Mouse (Mus musculus) limb, embryonic 13.5 days (tissue): Measurements from ENCODE around the gene Mettl16. TPM values are rescaled to one million over a fixed set of nuclear protein-coding genes. Genes with fewer than 3 reads are reported as not detected.

Source experiments
- ATAC-seq: fragments of 200-750 bp; cut with Nextera tagmentation; 2 replicates; pipeline ENCODE4 v1.8.0; 2017; ENCODE audit warnings: low read depth, moderate number of reproducible peaks, moderate TSS enrichment; ENCODE audit not compliant: low FRiP score
- H3K27ac ChIP-seq: fragments of 300-500 bp; sonication (generic); 2 replicates; pipeline ENCODE4 v1.5.1; 2015; ENCODE audit warnings: inconsistent platforms, mild to moderate bottlenecking, moderate library complexity
- H3K27me3 ChIP-seq: fragments of 300-500 bp; sonication (generic); 2 replicates; pipeline ENCODE4 v1.6.1; 2015; ENCODE audit warnings: mild to moderate bottlenecking, inconsistent platforms
- H3K36me3 ChIP-seq: fragments of 300-500 bp; sonication (generic); 2 replicates; pipeline ENCODE4 v1.6.1; 2015; ENCODE audit warnings: inconsistent platforms, mild to moderate bottlenecking, moderate library complexity
- H3K4me1 ChIP-seq: fragments of 300-500 bp; sonication (generic); 2 replicates; pipeline ENCODE4 v1.6.1; 2015; ENCODE audit warnings: inconsistent platforms
- H3K4me2 ChIP-seq: fragments of 300-500 bp; sonication (generic); replicated peaks from 2 replicates; pipeline ENCODE4 v1.6.1; 2015; ENCODE audit warnings: inconsistent platforms, mild to moderate bottlenecking, moderate library complexity
- H3K4me3 ChIP-seq: fragments of 300-500 bp; sonication (generic); 2 replicates; pipeline ENCODE4 v1.5.1; 2015; ENCODE audit warnings: moderate library complexity, mild to moderate bottlenecking, inconsistent platforms
- H3K9ac ChIP-seq: fragments of 300-500 bp; sonication (generic); 2 replicates; pipeline ENCODE4 v1.6.1; 2015; ENCODE audit warnings: mild to moderate bottlenecking, inconsistent platforms
- H3K9me3 ChIP-seq: fragments of 300-500 bp; sonication (generic); 2 replicates; pipeline ENCODE4 v1.6.1; 2016; ENCODE audit warnings: inconsistent platforms
- WGBS: fragments of 180-500 bp; shearing (Covaris S2); methylation state at CpG from one replicate; pipeline ENCODE4 v1.1.7; 2015; 5-methylcytosine and 5-hydroxymethylcytosine counted together
- polyA plus RNA-seq: library from polyadenylated mRNA; unstranded; fragments of >200 nt; fragmentation: Nextera tagmentation; extraction: Ambion mirVana; gene quantifications from 2 replicates; pipeline ENCODE4 v1.2.1, GENCODE M21; 2015

The Mettl16 gene
- polyA plus RNA-seq = 56.6 and 61.1 TPM in 2 replicates

- peak within 1 kb of the TSS; percentile 82 for H3K4me2 ChIP-seq
- H3K4me3 ChIP-seq = peak within 1 kb of the TSS; percentile 68
- peak within 1 kb of the TSS; percentile 94 for H3K27ac ChIP-seq
- peak; percentile 94 for ATAC-seq
- WGBS = under 1% methylated on average over 43 of the region's 43 CpGs
- peaks cover 25% of the 10 kb centered on the region for H3K36me3 ChIP-seq
- no peaks in the 10 kb centered on the region for H3K27me3 ChIP-seq
- peak within 1 kb of the TSS; percentile 89 for H3K9ac ChIP-seq
- H3K9me3 ChIP-seq = no peaks in the 10 kb centered on the region
- peaks cover 17% of the 10 kb centered on the region for H3K4me1 ChIP-seq
Observed at GRCm38 (mm10) chr11:74770595-74771207, at the start of gene Mettl16. Mettl16 (plus strand) TSS chr11:74770830.

GRCm38 (mm10) chr11:74721141-74721540 lies 49.5 kb upstream of the Mettl16 start:
- Histone ChIP-seq H3K4me3 (no peak overlapping the region), H3K36me3 (no peaks in the 10 kb centered on the region), H3K9me3 (no peaks in the 10 kb centered on the region), H3K4me2 (peak overlapping the region; percentile 31), H3K9ac (no peak overlapping the region), H3K27me3 (no peaks in the 10 kb centered on the region), H3K4me1 (peaks cover 28% of the 10 kb centered on the region), H3K27ac (no peak overlapping the region)
- WGBS = 83% methylated on average over 2 of the region's 2 CpGs
- ATAC-seq = no peak

- H3K4me3 ChIP-seq = peak overlapping the region; percentile 29
- peaks cover 25% of the 10 kb centered on the region for H3K4me1 ChIP-seq
- no peak for ATAC-seq
- H3K27ac ChIP-seq = no peak overlapping the region
- WGBS = 54% methylated on average over 3 of the region's 3 CpGs
- no peak overlapping the region for H3K9ac ChIP-seq
- no peaks in the 10 kb centered on the region for H3K36me3 ChIP-seq
- no peaks in the 10 kb centered on the region for H3K9me3 ChIP-seq
- peak overlapping the region; percentile 81 for H3K4me2 ChIP-seq
- H3K27me3 ChIP-seq = no peaks in the 10 kb centered on the region
Observed at GRCm38 (mm10) chr11:74721971-74722370, 48.7 kb upstream of the Mettl16 start.

- WGBS = under 1% methylated on average over 49 of the region's 75 CpGs
- Histone ChIP-seq H3K27ac (peak overlapping the region; percentile 99), H3K36me3 (no peaks in the 10 kb centered on the region), H3K9ac (peak overlapping the region; percentile 95), H3K4me3 (peak overlapping the region; percentile 63), H3K9me3 (no peaks in the 10 kb centered on the region), H3K4me2 (peak overlapping the region; percentile 81), H3K27me3 (no peaks in the 10 kb centered on the region), H3K4me1 (peaks cover 25% of the 10 kb centered on the region)
- ATAC-seq = peak; percentile 84
Observed at GRCm38 (mm10) chr11:74723357-74724234, 47.0 kb upstream of the Mettl16 start.

GRCm38 (mm10) chr11:74724235-74724791 lies 46.3 kb upstream of the Mettl16 start, which contains the start of gene Pafah1b1:
Pafah1b1 (minus strand) TSS chr11:74724670.
- WGBS = under 1% methylated on average over 52 of the region's 56 CpGs
- peak within 1 kb of the TSS; percentile 95 for H3K9ac ChIP-seq
- H3K27me3 ChIP-seq = no peaks in the 10 kb centered on the region
- H3K36me3 ChIP-seq = no peaks in the 10 kb centered on the region
- H3K4me1 ChIP-seq = peaks cover 25% of the 10 kb centered on the region
- no peaks in the 10 kb centered on the region for H3K9me3 ChIP-seq
- peak; percentile 97 for ATAC-seq
- H3K4me3 ChIP-seq = peak within 1 kb of the TSS; percentile 63
- H3K27ac ChIP-seq = peak within 1 kb of the TSS; percentile 99
- H3K4me2 ChIP-seq = peak within 1 kb of the TSS; percentile 81

- no peak for ATAC-seq
- Histone ChIP-seq H3K4me3 (0 out of 2 replicates have a peak overlapping the region, but pooled peaks have one; percentile 63), H3K4me2 (peak overlapping the region; percentile 69), H3K9me3 (no peaks in the 10 kb centered on the region), H3K27me3 (no peaks in the 10 kb centered on the region), H3K27ac (no peak overlapping the region), H3K9ac (peak overlapping the region; percentile 95), H3K36me3 (no peaks in the 10 kb centered on the region), H3K4me1 (peaks cover 19% of the 10 kb centered on the region)
- WGBS = 80% methylated on average over 5 of the region's 5 CpGs
Observed at GRCm38 (mm10) chr11:74725181-74725580, 45.4 kb upstream of the Mettl16 start.

- Histone ChIP-seq H3K27ac (no peak overlapping the region), H3K27me3 (no peaks in the 10 kb centered on the region), H3K4me1 (no peaks in the 10 kb centered on the region), H3K4me3 (no peak overlapping the region), H3K4me2 (no peak overlapping the region), H3K36me3 (no peaks in the 10 kb centered on the region), H3K9me3 (no peaks in the 10 kb centered on the region), H3K9ac (no peak overlapping the region)
- WGBS = 34% methylated on average over 7 of the region's 7 CpGs
- no peak for ATAC-seq
Observed at GRCm38 (mm10) chr11:74734917-74735316, 35.7 kb upstream of the Mettl16 start.

GRCm38 (mm10) chr11:74737861-74738260 lies 32.8 kb upstream of the Mettl16 start:
- Histone ChIP-seq H3K4me1 (no peaks in the 10 kb centered on the region), H3K36me3 (no peaks in the 10 kb centered on the region), H3K27ac (no peak overlapping the region), H3K9ac (no peak overlapping the region), H3K9me3 (no peaks in the 10 kb centered on the region), H3K27me3 (no peaks in the 10 kb centered on the region), H3K4me3 (no peak overlapping the region), H3K4me2 (no peak overlapping the region)
- WGBS = 67% methylated on average over 3 of the region's 3 CpGs
- no peak for ATAC-seq

- peak; percentile 75; the same call in 1 of the 2 replicates for ATAC-seq
- Histone ChIP-seq H3K4me3 (no peak overlapping the region), H3K27ac (no peak overlapping the region), H3K9ac (no peak overlapping the region), H3K4me1 (peaks cover 10% of the 10 kb centered on the region), H3K9me3 (no peaks in the 10 kb centered on the region), H3K4me2 (no peak overlapping the region), H3K27me3 (no peaks in the 10 kb centered on the region), H3K36me3 (no peaks in the 10 kb centered on the region)
- 64% methylated on average over 4 of the region's 4 CpGs for WGBS
Observed at GRCm38 (mm10) chr11:74748022-74748421, 22.6 kb upstream of the Mettl16 start.

GRCm38 (mm10) chr11:74749241-74749640 lies 21.4 kb upstream of the Mettl16 start:
- Histone ChIP-seq H3K4me2 (no peak overlapping the region), H3K27me3 (no peaks in the 10 kb centered on the region), H3K36me3 (no peaks in the 10 kb centered on the region), H3K4me1 (peaks cover 10% of the 10 kb centered on the region), H3K9me3 (no peaks in the 10 kb centered on the region), H3K27ac (no peak overlapping the region), H3K9ac (no peak overlapping the region), H3K4me3 (no peak overlapping the region)
- 80% methylated on average over 13 of the region's 13 CpGs for WGBS
- ATAC-seq = no peak

- 78% methylated on average over 7 of the region's 7 CpGs for WGBS
- ATAC-seq = no peak
- Histone ChIP-seq H3K27ac (no peak overlapping the region), H3K27me3 (no peaks in the 10 kb centered on the region), H3K9ac (no peak overlapping the region), H3K4me2 (no peak overlapping the region), H3K9me3 (no peaks in the 10 kb centered on the region), H3K4me3 (no peak overlapping the region), H3K36me3 (no peaks in the 10 kb centered on the region), H3K4me1 (peaks cover 10% of the 10 kb centered on the region)
Observed at GRCm38 (mm10) chr11:74750662-74751351, 19.8 kb upstream of the Mettl16 start.
